ENCODE assay signal across 11 mouse cellular contexts in the genomic region with DNA sequence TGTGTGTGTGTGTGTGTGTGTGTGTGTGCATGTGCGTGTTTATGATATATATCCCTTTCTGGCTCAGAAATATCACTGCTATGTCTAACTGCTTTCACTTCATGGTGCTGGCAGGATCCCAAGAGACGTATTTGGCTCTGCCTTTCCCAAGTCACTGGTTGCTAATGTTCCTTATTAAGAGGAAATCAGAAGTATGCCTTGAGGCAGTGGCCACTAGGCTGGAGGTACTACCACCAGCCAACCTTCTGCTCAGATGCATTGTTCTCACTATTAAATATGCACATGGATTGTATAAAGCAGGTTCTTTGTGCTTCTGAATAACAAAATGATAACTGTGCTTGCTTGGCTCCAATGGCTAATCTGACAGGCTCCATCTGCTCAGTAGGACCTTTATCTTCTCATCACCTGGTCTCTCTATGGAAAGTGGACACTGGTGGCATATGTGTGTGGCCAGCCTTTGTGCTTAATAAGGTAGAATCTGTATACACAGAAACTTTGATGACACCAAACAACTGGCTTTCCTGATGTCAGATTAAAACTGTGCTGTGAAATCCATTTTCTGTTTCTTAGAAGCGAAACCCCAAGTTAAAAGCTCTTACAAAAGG.
DNase-seq lines count a peak whose midpoint lies in the region; ATAC-seq and TF ChIP-seq lines count a peak whose summit lies in the region.
"Had no signal": no experiment of that assay in that cellular context is flagged by ENCODE, and none has a peak within 500 bp of the region (broad histone marks: within the 10 kb centered on the region; RNA-seq: fewer than 3 reads in every experiment).

No protein-coding gene starts in this region.

- no peak overlapping the region for H3K4me2 ChIP-seq in midbrain, embryonic 12.5 days (replicated peaks)
- H3K4me2 ChIP-seq in forebrain, postnatal 0 days (ENCODE audit: low read depth) = no peak overlapping the region
- H3K4me2 ChIP-seq in midbrain, postnatal 0 days (ENCODE audit: low read depth, low read length, poor library complexity, severe bottlenecking) = no peak overlapping the region
- H3K4me2 ChIP-seq: heart, embryonic 15.5 days; liver, embryonic 11.5 days had no signal

- DNase-seq in gastrocnemius, postnatal 10 days = peak; percentile 3
- no peak for DNase-seq in gastrocnemius, postnatal 25 days
- no peak for DNase-seq in midbrain, embryonic 10.5 days (ENCODE audit: low spot score)
- DNase-seq in forebrain, postnatal 0 days = peak; percentile 28
- DNase-seq in midbrain, postnatal 0 days (ENCODE audit: low spot score) = peak; percentile 54
- DNase-seq in gastrocnemius, adult 18-20 months (ENCODE audit: low spot score) = no peak
- DNase-seq: thymus, adult 2 months had no signal

- H3K27ac ChIP-seq in midbrain, embryonic 12.5 days (replicated peaks) = peak overlapping the region; percentile 56
- H3K27ac ChIP-seq in midbrain, embryonic 10.5 days (replicated peaks) = no peak overlapping the region
- H3K27ac ChIP-seq in forebrain, postnatal 0 days (ENCODE audit: low read depth, low read length) = no peak overlapping the region
- H3K27ac ChIP-seq in midbrain, postnatal 0 days (ENCODE audit: low read depth, low read length) = no peak overlapping the region
- H3K27ac ChIP-seq: heart, embryonic 15.5 days had no signal

- ATAC-seq in midbrain, embryonic 12.5 days (ENCODE audit: low FRiP score, low read depth) = peak; percentile 77
- no peak for ATAC-seq in forebrain, postnatal 0 days
- no peak for ATAC-seq in midbrain, postnatal 0 days (ENCODE audit: low FRiP score)
- ATAC-seq: activated CD4-positive, CD25-positive, alpha-beta regulatory T cell, adult 4 months had no signal

- 0 out of 2 replicates have a peak, but pooled peaks cover 7% of the 10 kb centered on the region for H3K4me1 ChIP-seq in midbrain, embryonic 12.5 days
- H3K4me1 ChIP-seq in midbrain, embryonic 10.5 days = no peaks in the 10 kb centered on the region
- H3K4me1 ChIP-seq in forebrain, postnatal 0 days (ENCODE audit: insufficient read depth) = no peaks in the 10 kb centered on the region
- no peaks in the 10 kb centered on the region for H3K4me1 ChIP-seq in midbrain, postnatal 0 days (ENCODE audit: insufficient read depth, low read length)
- H3K4me1 ChIP-seq: heart, embryonic 15.5 days had no signal

- TF ChIP-seq CTCF in forebrain, postnatal 0 days (IDR thresholded peaks at IDR 0.05; ENCODE audit: low read depth) = no peak
- TF ChIP-seq CTCF in midbrain, postnatal 0 days (IDR thresholded peaks at IDR 0.05) = no peak

- H3K36me3 ChIP-seq in midbrain, embryonic 12.5 days = no peaks in the 10 kb centered on the region
- H3K36me3 ChIP-seq in midbrain, embryonic 10.5 days = no peaks in the 10 kb centered on the region
- no peaks in the 10 kb centered on the region for H3K36me3 ChIP-seq in forebrain, postnatal 0 days (ENCODE audit: insufficient read depth)
- no peaks in the 10 kb centered on the region for H3K36me3 ChIP-seq in midbrain, postnatal 0 days (ENCODE audit: insufficient read depth, low read length)
- H3K36me3 ChIP-seq: heart, embryonic 15.5 days had no signal

- H3K9me3 ChIP-seq in midbrain, embryonic 12.5 days = no peaks in the 10 kb centered on the region
- H3K9me3 ChIP-seq in midbrain, embryonic 10.5 days (replicated peaks) = no peaks in the 10 kb centered on the region
- no peaks in the 10 kb centered on the region for H3K9me3 ChIP-seq in forebrain, postnatal 0 days (ENCODE audit: low read length)
- no peaks in the 10 kb centered on the region for H3K9me3 ChIP-seq in midbrain, postnatal 0 days (ENCODE audit: low read length)
- H3K9me3 ChIP-seq: heart, embryonic 15.5 days had no signal

- 74% methylated on average over 3 of the region's 3 CpGs for WGBS in midbrain, embryonic 12.5 days
- 83% methylated on average over 3 of the region's 3 CpGs for WGBS in midbrain, embryonic 10.5 days
- WGBS in forebrain, postnatal 0 days = 42% methylated on average over 3 of the region's 3 CpGs
- 67% methylated on average over 3 of the region's 3 CpGs for WGBS in midbrain, postnatal 0 days

- no peak overlapping the region for H3K4me3 ChIP-seq in midbrain, embryonic 12.5 days
- H3K4me3 ChIP-seq in midbrain, embryonic 10.5 days = no peak overlapping the region
- H3K4me3 ChIP-seq in forebrain, postnatal 0 days (ENCODE audit: low read depth, low read length) = no peak overlapping the region
- no peak overlapping the region for H3K4me3 ChIP-seq in midbrain, postnatal 0 days (ENCODE audit: low read depth, low read length)
- H3K4me3 ChIP-seq: heart, embryonic 15.5 days had no signal

- H3K9ac ChIP-seq in midbrain, embryonic 12.5 days (replicated peaks) = no peak overlapping the region
- H3K9ac ChIP-seq in forebrain, postnatal 0 days = no peak overlapping the region
- no peak overlapping the region for H3K9ac ChIP-seq in midbrain, postnatal 0 days (replicated peaks; ENCODE audit: low read length, poor library complexity, severe bottlenecking)
- H3K9ac ChIP-seq: heart, embryonic 15.5 days had no signal

- H3K27me3 ChIP-seq in midbrain, embryonic 12.5 days = no peaks in the 10 kb centered on the region
- no peaks in the 10 kb centered on the region for H3K27me3 ChIP-seq in midbrain, embryonic 10.5 days (ENCODE audit: low read depth, poor library complexity, severe bottlenecking)
- H3K27me3 ChIP-seq in forebrain, postnatal 0 days (ENCODE audit: insufficient read depth, low read length) = no peaks in the 10 kb centered on the region
- H3K27me3 ChIP-seq in midbrain, postnatal 0 days (ENCODE audit: insufficient read depth, low read length) = no peaks in the 10 kb centered on the region
- H3K27me3 ChIP-seq: heart, embryonic 15.5 days had no signal

Comparison
In these comparisons a context has a peak if more than half of its experiments do, and no peak if none do; other contexts are left out.
1. DNase-seq: peak in gastrocnemius, postnatal 10 days (single experiment), forebrain, postnatal 0 days (single experiment) and midbrain, postnatal 0 days (single experiment); none in gastrocnemius, postnatal 25 days (single experiment), midbrain, embryonic 10.5 days (single experiment) and gastrocnemius, adult 18-20 months (single experiment).